8 mouse cellular contexts compared by ENCODE assay signal in genomic region chr2:160645614-160646137, GRCm38 (mm10). TPM values are rescaled to one million over a fixed set of nuclear protein-coding genes. Genes with fewer than 3 reads are reported as not detected.
DNase-seq lines count a peak whose midpoint lies in the region; ATAC-seq and TF ChIP-seq lines count a peak whose summit lies in the region.

TSS of gene Top1 (plus strand) at chr2:160645888.

- intact Hi-C loops in heart, postnatal 36 days (cut with DNase I), result loop anchor here (2.0 kb wide), 2 partner anchors 25 to 55 kb away; no protein-coding TSS in a partner anchor

- H3K9ac ChIP-seq in forebrain, embryonic 16.5 days (replicated peaks; ENCODE audit: low read depth, low read length), result peak within 1 kb of the TSS; percentile 99
- peak within 1 kb of the TSS; percentile 100 for H3K9ac ChIP-seq in lung, embryonic 14.5 days

- no peak for TF ChIP-seq CTCF in G1E (IDR thresholded peaks at IDR 0.05; ENCODE audit: low read depth, low read length)
- TF ChIP-seq CTCF in layer of hippocampus, adult 2 months (conservative IDR thresholded peaks at IDR 0.05), result no peak
- no peak for TF ChIP-seq CTCF in lung, embryonic 14.5 days (IDR thresholded peaks at IDR 0.05; ENCODE audit: low read depth)
- TF ChIP-seq CTCF in olfactory bulb, adult 2 months (IDR thresholded peaks at IDR 0.05; ENCODE audit: insufficient read depth, low read depth, low read length), result no peak
- peak; percentile 34; the same call in 1 of the 2 replicates for TF ChIP-seq CTCF in thymus, adult 2 months (IDR thresholded peaks at IDR 0.05; ENCODE audit: borderline replicate concordance, control insufficient read depth, extremely low read depth, insufficient read depth, low read length, poor library complexity)

- peak within 1 kb of the TSS; percentile 98 for H3K27ac ChIP-seq in forebrain, embryonic 16.5 days (ENCODE audit: low read length)
- H3K27ac ChIP-seq in layer of hippocampus, adult 2 months, result peak within 1 kb of the TSS; percentile 99
- H3K27ac ChIP-seq in lung, embryonic 14.5 days (ENCODE audit: low read depth), result peak within 1 kb of the TSS; percentile 99
- peak within 1 kb of the TSS; percentile 100 for H3K27ac ChIP-seq in olfactory bulb, adult 2 months (ENCODE audit: insufficient read depth, low read depth, low read length)
- H3K27ac ChIP-seq in thymus, adult 2 months (ENCODE audit: control insufficient read depth, insufficient read depth, low read length), result peak within 1 kb of the TSS; percentile 53

- TF ChIP-seq POLR2A in olfactory bulb, adult 2 months (IDR thresholded peaks at IDR 0.05; ENCODE audit: insufficient read depth, low read depth, low read length), result peak; percentile 86
- peak; percentile 90 for TF ChIP-seq POLR2A in thymus, adult 2 months (IDR thresholded peaks at IDR 0.05; ENCODE audit: control insufficient read depth, extremely low read depth, insufficient read depth, low read length, poor library complexity)

- H3K36me3 ChIP-seq in G1E (replicated peaks), result peaks cover 6% of the 10 kb centered on the region
- no peaks in the 10 kb centered on the region for H3K36me3 ChIP-seq in forebrain, embryonic 16.5 days (ENCODE audit: control insufficient read depth, insufficient read depth)
- H3K36me3 ChIP-seq in lung, embryonic 14.5 days (ENCODE audit: insufficient read depth), result no peaks in the 10 kb centered on the region
- H3K36me3 ChIP-seq in thymus, adult 2 months (ENCODE audit: control insufficient read depth, insufficient read depth, low read length), result no peaks in the 10 kb centered on the region

- WGBS in forebrain, embryonic 16.5 days, result 0% methylated on average over 50 of the region's 50 CpGs
- under 1% methylated on average over 50 of the region's 50 CpGs for WGBS in lung, embryonic 14.5 days
- under 1% methylated on average over 50 of the region's 50 CpGs for WGBS in olfactory bulb, adult 2 months
- WGBS in thymus, adult 2 months, result under 1% methylated on average over 50 of the region's 50 CpGs

- H3K4me1 ChIP-seq in G1E (ENCODE audit: insufficient read depth, low read depth, low read length), result peaks cover 22% of the 10 kb centered on the region
- H3K4me1 ChIP-seq in forebrain, embryonic 16.5 days (replicated peaks; ENCODE audit: control insufficient read depth, insufficient read depth, low read length), result peaks cover 14% of the 10 kb centered on the region
- H3K4me1 ChIP-seq in lung, embryonic 14.5 days (ENCODE audit: insufficient read depth), result peaks cover 14% of the 10 kb centered on the region
- H3K4me1 ChIP-seq in olfactory bulb, adult 2 months (ENCODE audit: control insufficient read depth, insufficient read depth, low read length), result no peaks in the 10 kb centered on the region
- H3K4me1 ChIP-seq in thymus, adult 2 months (replicated peaks; ENCODE audit: control insufficient read depth, insufficient read depth, low read length), result no peaks in the 10 kb centered on the region

- peak within 1 kb of the TSS; percentile 95 for H3K4me3 ChIP-seq in G1E (ENCODE audit: low read depth, low read length)
- peak within 1 kb of the TSS; percentile 95 for H3K4me3 ChIP-seq in forebrain, embryonic 16.5 days (replicated peaks; ENCODE audit: low read length)
- H3K4me3 ChIP-seq in layer of hippocampus, adult 2 months, result peak within 1 kb of the TSS; percentile 83
- peak within 1 kb of the TSS; percentile 100 for H3K4me3 ChIP-seq in lung, embryonic 14.5 days (ENCODE audit: low read depth, low read length)
- H3K4me3 ChIP-seq in olfactory bulb, adult 2 months (ENCODE audit: insufficient read depth, low read depth, low read length), result peak within 1 kb of the TSS; percentile 85
- peak within 1 kb of the TSS; percentile 92 for H3K4me3 ChIP-seq in thymus, adult 2 months (ENCODE audit: control insufficient read depth, insufficient read depth, low read length)

- no peaks in the 10 kb centered on the region for H3K9me3 ChIP-seq in G1E (replicated peaks)
- H3K9me3 ChIP-seq in forebrain, embryonic 16.5 days (ENCODE audit: control insufficient read depth, low read length), result no peaks in the 10 kb centered on the region
- no peaks in the 10 kb centered on the region for H3K9me3 ChIP-seq in lung, embryonic 14.5 days (ENCODE audit: low read depth, low read length)

- no peaks in the 10 kb centered on the region for H3K27me3 ChIP-seq in G1E (ENCODE audit: insufficient read depth, low read length)
- H3K27me3 ChIP-seq in forebrain, embryonic 16.5 days (replicated peaks; ENCODE audit: control insufficient read depth, insufficient read depth, low read length), result no peaks in the 10 kb centered on the region
- H3K27me3 ChIP-seq in lung, embryonic 14.5 days (ENCODE audit: insufficient read depth, low read length), result no peaks in the 10 kb centered on the region
- no peaks in the 10 kb centered on the region for H3K27me3 ChIP-seq in thymus, adult 2 months (ENCODE audit: control insufficient read depth, insufficient read depth, low read length)

- ATAC-seq in G1E (ENCODE audit: extremely low read depth, insufficient number of reproducible peaks, low FRiP score, poor library complexity, severe bottlenecking), result peak; percentile 99
- ATAC-seq in forebrain, embryonic 16.5 days, result peak; percentile 96
- ATAC-seq in lung, embryonic 14.5 days (ENCODE audit: insufficient read depth), result peak; percentile 98

- DNase-seq in G1E (ENCODE audit: low spot score), result peak; percentile 92
- DNase-seq in cerebellum, adult 18-20 months, result peak; percentile 98 to 99
- DNase-seq in heart, postnatal 36 days, result peak; percentile 98 to 99
- DNase-seq in layer of hippocampus, adult 2 months (ENCODE audit: low spot score in 2 of 2), result peak; percentile 98
- DNase-seq in lung, embryonic 14.5 days, result peak; percentile 100
- DNase-seq in thymus, adult 2 months, result peak; percentile 98

- peak within 1 kb of the TSS; percentile 93 for H3K4me2 ChIP-seq in forebrain, embryonic 16.5 days (ENCODE audit: low read length)
- H3K4me2 ChIP-seq in lung, embryonic 14.5 days, result peak within 1 kb of the TSS; percentile 65

RNA-seq across cellular contexts. Expression of gene Top1, which starts in this region (rescaled TPM):
- total RNA-seq in G1E (2014; fragmentation: Nextera tagmentation) (184 and 198 TPM in 2 replicates), G1E (2017) (114 and 136 TPM in 2 replicates)
- 95.8 and 113 TPM in 2 replicates for polyA plus RNA-seq in G1E (2012)
- 96.9 and 101 TPM in 2 replicates for polyA plus RNA-seq in forebrain, embryonic 16.5 days (2015; fragmentation: Nextera tagmentation; extraction: Ambion mirVana)
- 10 to 100 TPM; 46.9 to 50.5 TPM for total RNA-seq in heart, postnatal 36 days (2021)
- total RNA-seq in layer of hippocampus, adult 2 months (2021), result 10 to 100 TPM; 79.4 to 83.9 TPM
- polyA plus RNA-seq in lung, embryonic 14.5 days (2014; fragmentation: Nextera tagmentation; extraction: Ambion mirVana), result 77.6 and 83.0 TPM in 2 replicates
- 317 TPM in 1 of 2 replicates, not detected in the other for polyA plus RNA-seq in olfactory bulb, adult 2 months (2012; ENCODE audit: insufficient read depth, insufficient read length, low replicate concordance, missing spikeins)
- 21.2 and 30.2 TPM in 2 replicates for polyA plus RNA-seq in thymus, adult 2 months (2012; rRNA removed)

Comparison
In these comparisons a context has a peak if more than half of its experiments do, and no peak if none do; other contexts are left out.
1. Peak in every context shown above with its lines: DNase-seq, ATAC-seq, H3K4me3 ChIP-seq and H3K27ac ChIP-seq.